Mouse (Mus musculus) spleen, embryonic (tissue): Measurements from ENCODE around the gene Srd5a1.
"Not testable (repeated sequence)": the region's sequence is repeated elsewhere in the genome, so short reads cannot be mapped to it uniquely, and the experiment has no call there.

Experiments
- CTCF ChIA-PET: fragments of 350-600 bp; sonication (Branson Sonifier 250); formaldehyde crosslinking; loops from one replicate; lab custom pipeline; 2022; lab: Charles Lee

Gene Srd5a1

DNA sequence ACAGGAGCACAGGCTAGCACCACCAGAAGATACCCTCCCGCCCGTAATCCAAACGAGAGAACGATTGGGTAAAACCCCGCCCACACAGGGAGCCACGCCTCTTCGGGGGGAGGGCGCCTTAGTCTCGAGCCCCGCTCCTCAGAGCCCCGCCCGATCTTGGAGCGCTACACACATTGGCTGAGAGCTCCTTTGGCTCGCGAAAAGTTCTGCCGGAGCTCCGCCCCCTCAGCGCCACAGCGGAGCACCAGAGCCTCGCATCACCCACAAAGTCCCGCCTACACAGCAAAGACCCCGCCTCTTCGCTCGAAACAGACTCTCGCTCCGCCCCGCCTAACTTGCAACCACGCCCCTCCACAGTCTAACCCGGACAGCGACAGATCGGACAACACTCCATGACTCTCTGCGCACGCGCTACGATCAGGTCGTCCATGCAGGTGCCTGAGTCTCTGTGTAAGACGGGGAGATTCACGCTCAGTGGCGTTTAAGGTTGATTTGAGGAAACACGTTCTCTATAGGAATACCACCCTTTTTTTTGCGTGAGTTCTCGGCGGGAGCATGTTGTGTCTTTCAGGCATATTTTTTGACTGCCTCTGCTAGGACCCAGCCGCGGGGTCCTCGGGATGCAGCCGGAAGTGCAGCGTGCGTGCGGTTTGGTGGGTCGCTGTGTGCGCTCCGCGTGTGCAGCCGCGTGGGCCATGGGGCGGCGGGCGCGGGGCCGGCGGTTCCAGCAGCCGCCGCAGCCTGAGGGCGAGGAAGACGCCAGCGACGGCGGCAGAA is at the start of gene Srd5a1:
Gene Srd5a1, minus strand, starts transcription at position 45 of the 777 bp plus-strand sequence.
- CTCF ChIA-PET = no interaction called here

DNA sequence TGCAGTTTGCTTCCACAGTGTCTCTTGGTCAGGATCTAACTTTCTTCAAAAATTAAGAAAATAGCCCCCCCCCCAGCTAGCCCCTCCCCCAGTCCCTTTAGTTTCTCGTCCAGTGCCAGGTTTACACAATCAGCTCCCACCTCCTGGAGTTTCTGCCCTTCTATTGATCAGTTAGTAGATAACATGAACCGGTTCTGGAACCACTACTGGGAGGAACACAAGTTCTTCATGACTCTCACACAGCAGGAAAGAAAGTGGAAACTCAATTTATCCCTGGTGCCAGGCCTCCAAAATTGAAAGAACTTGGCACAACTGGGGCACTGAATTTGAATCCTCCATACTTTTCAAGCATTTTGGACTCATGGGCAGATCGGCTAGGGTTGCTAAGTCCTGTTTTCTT is 43.3 kb upstream of the Srd5a1 start:
- CTCF ChIA-PET = interaction anchor here (0.6 kb wide), 1 partner anchor 651 kb away, joined by 3 read pairs; no protein-coding TSS in a partner anchor

DNA sequence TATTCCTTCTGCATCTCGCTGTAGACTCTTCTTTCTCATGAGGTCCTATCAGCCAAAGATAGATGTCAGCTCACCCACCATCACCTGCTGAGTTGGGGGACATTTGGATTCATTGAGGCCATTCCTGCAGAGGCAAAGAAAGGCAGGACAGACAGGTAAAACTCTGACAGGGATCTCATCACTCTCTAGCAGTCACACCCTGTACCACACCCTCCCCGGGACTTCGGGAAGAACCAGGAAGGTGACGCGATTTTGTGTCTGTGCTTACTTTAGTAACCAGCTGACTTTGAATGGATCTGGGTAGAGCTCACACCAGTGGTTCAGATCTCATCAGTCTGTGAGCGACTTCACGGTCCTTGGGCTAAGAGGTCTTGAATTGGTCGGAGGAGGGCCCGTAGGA is 35.2 kb upstream of the Srd5a1 start:
- CTCF ChIA-PET = no interaction called here

DNA sequence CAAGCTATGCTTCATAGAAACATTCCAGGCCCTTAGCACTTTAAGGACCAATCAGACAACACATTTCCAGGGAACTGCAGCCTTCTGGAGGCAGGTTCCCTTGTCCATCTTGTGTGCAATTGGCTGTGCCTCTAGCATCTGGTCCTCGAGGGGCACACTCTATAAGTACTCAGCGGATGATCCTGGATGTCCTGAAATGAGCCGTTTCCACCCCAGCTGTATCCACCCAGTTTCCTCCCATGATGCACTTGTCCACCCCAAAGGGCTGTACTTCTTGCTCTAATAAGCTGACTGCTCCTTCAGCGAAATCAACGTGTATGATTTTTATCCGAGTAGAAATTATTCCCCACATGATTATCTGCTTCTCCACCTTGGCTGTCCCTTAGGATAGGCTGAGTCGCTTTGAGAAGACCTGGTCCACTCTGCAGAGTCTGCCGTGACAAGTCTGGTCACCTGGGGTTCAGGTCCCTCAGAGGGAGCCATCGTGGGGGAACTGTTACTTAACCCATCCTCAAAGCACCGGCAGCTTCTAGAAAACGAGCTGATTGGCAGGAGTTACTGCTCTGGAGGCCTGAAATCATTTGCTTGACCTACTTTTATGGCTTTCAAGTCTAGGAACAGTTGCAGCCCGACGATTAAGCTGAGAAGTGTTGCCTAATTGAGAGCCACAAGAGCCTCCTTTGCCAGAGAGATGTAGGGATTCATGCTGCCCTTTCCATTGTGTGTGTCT is 34.6 kb upstream of the Srd5a1 start:
- CTCF ChIA-PET = no interaction called here

DNA sequence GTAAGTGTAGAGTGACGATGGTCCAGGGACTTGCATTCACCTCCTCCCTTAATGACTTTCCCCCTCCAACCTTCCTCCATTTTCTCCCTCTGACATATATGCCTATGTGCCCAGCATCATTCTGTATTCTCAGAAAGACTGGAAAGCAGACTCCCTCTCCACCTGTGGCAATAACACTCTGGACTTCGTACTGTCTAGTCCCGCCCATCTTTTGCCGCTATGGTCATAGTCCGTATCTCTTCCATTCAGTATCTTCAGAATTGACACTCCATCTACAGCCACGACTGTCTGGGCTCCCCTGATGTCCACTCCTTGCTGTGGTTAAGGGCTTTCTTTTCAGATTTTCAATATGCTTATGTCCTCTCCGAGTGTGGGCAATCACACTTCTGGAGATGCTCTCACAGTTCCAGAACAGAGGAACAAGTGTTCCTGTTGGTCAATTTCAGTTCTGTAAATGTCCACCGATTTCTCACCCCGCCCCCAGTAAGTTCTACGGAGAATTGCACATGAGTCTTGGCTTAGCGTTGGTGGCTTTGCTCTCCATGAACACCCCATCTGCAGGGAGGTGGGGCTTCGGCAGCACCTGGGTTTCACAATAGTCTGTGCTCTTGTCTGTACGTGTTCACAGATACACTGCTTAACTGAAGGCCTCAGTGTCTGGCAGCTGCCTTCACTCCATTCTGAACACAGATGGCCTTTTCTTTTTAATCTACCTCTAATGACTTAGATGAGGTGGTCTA is 33.4 kb upstream of the Srd5a1 start:
- CTCF ChIA-PET = no interaction called here

DNA sequence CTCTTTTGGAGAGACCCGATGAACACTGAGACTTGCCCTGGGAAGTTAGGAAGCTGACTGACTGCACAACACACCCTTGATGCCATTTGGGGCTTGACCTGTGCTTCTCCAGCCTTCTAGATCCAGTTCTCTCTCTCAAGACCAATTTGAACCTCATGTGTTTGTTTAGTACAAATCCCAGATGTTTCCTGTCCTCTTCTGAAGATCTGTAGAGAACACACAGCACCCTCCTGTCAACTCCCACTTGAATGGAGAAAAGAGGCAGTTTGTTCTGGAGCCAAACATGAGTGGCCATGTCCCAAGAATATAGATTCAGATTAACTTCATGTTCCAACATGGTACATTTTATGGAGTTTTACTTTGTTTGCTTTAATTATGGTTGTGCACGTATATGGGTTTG is 32.7 kb upstream of the Srd5a1 start:
- CTCF ChIA-PET = no interaction called here

DNA sequence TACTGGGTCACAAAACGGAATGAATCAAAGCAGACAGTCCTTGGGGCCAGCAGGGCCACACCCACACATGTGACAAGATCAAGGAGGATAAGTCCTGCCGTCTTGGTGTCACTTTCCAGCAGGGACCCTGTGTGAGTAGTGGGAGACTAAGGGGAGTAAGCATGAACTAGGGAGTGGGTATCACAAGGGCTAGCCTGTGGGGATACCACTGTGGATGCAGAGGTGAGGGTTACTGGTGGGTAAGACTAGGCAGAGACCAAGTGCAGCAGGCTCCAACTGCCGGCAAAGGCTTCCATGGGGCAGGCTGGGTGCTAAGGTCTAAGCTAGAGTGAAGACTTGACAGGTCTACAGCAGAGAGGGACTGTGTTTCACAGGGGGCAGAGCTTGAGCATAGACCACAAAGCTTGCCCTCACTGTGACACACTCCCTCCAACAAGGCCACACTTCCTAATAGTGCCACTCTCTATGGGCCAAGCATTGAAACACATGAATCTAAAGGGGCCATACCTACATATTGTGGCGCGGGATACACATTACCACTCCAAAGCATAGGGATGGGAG is 31.5 kb upstream of the Srd5a1 start:
- CTCF ChIA-PET = no interaction called here

DNA sequence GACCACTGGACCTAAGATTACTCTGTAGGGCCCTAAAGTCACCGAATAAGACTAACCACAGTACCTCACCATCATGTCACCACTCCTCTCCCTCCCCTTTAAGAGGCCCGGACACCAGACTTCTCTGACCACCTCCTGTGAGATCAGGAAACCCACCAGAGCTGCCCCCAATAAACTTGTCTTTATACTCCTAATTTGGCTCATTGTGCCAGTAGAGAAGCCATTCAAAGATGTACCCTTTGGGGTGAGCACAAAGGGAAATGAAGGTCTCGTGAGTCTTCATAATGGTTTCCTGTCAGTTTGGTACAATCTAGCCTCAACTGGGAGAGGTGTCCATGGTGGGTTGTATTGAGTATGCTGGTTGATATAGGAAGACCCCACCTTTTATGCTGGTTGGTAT is 29.8 kb upstream of the Srd5a1 start:
- CTCF ChIA-PET = no interaction called here

DNA sequence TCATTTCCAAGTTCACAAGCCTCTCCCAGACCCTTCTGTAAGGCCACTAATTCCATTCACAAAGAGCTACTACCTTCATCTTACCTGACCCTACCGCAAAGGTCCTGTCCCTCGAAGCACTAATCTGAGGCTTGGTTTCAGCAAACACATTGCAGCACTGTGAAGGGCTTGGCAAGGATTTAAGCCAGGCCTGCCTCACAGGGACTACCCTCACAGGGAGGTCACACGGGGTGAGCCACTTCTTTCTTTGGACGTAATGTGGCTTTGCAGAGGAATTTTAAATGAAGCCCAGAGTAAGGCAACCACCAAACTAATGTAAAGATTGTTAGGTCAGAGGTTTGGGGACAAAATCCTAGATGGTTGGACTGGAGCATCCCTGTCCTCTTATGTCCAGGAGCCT is 29.3 kb upstream of the Srd5a1 start:
- CTCF ChIA-PET = no interaction called here

DNA sequence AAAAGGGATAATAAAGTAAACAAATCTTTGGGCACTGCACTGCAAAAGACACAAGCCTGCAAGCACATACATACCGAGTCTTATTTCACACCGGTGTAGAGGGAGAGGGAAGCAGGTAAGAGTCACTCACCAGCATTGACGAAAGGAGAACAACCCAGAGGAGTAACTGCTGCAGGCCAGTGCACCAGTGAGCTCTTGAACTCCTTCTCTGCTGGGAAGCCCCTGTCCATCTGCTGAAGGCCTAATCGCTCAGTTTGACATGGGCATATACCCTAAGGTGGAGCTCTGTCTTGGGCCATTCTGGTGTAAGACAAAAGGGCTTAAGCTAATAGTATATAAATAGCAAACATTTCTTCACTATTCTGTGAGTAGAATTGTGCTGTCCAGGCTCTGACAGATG is 28.9 kb upstream of the Srd5a1 start:
- CTCF ChIA-PET = no interaction called here

DNA sequence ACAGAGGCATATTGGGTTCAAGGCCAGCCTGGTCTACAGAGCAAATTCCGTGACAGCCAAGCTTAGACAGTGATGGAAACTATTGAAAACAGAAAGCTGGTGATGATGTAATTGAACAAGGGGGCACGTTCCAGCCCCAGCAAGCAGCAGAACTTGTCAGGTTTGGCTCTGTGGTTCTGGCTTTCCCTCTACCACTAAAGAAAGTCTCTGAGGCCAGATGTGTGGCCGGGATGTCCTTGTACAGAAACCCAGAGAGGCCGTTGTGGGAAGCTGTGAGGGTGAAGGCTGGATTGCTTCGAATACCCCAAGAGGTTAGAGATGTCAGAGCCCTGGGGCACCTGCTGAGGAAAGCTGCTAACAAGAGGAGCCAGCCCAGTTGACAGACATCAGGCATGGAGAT is 28.0 kb upstream of the Srd5a1 start:
- CTCF ChIA-PET = no interaction called here

DNA sequence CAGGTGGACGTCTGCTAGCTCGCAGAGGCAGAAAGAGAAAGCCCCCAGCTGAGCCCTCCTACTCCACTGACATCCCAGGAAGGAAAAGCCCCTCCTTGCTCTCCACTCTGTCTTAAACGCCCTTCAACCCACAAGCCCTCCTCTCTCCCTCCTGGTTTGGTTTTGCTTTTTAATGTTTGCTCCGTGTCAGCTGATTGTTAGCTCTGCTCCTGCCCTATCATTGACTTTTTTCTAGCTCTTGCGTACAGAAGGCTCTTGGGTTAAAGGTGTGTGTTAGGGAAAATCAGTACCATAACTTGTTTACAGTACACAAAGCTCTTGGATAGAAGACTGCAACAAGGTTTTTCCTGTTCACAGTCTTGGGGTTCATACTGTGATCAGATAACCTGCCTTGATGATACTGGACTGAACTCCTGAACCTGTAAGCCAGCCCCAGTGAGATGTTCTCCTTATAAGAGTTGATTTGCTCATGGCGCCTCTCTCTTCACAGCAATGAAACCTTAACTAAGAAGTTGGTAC is 26.9 kb upstream of the Srd5a1 start:
- CTCF ChIA-PET = no interaction called here

DNA sequence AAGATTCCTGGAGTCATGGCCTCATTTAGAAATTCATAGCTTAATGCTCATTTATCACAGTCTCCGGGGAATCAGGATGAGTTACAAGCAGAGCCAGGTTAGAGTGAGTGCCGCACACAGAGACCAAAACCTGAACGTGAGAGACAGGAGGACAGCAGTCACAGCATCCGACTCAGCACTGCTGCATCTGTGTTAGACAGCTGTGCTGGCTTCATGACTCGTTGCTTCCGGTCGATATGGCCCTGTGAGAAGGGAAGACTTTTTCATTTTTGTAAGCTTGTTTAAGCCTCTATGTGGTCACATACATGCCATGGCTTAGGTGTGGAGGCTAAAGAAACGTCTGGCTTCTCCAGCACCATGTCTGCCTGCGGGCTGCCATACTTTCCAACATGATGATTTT is 26.4 kb upstream of the Srd5a1 start:
- CTCF ChIA-PET = no interaction called here

DNA sequence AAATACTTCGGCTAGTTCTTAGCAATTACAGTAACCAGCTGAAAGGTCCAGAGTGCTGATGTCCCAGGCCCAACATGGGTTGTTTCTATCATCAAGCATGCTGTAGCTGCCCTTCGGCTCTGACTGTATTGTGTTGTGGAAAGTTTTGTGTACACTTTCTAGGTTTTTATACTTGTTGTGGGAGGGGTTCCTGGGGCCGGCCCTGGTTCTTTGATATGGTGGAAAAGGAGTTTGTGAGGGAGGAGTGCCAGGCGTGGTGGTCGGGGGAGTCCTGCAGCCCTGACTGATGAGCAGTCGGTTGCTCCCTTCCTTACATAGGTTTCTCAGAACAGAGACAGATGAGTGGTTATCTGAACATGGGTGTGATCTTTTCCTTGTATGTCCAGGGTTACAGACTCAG is 25.6 kb upstream of the Srd5a1 start:
- CTCF ChIA-PET = no interaction called here

DNA sequence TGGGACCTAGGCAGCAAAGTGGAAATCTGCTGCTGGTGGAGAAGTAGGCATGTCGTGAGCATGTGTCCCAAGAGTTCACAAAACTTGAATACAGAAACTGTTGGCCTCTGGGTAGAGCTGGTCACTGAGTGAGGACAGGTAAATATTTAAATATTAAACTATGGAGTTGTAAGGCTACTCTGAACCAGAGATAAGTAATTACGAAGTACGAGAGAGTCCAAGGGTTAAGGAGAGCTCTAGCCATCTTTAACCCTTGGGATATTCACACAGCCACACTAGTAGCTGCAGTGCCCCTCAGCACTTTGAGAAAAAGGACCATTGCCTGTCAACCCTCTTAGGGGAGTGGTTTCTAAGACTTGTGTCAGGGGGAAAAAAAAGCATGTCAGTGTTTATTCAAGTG is 25.1 kb upstream of the Srd5a1 start:
- CTCF ChIA-PET = no interaction called here

DNA sequence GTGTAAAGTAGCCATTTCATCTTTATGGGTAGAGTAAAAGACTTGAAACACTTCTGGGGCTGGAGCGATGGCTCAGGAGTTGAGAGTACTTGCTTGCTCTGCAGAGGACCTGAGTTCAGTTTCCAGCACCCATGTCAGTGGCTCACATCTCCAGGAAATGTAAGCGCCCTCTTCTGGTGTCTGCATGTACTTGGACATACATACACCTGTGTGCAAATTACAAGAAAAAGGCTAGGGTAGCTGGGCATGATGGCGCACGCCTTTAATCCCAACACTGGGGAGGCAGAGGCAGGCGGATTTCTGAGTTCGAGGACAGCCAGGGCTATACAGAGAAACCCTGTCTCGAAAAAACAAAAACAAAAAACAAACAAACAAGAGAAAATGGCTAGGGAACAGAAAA is 24.6 kb upstream of the Srd5a1 start:
- CTCF ChIA-PET = not testable (repeated sequence)

DNA sequence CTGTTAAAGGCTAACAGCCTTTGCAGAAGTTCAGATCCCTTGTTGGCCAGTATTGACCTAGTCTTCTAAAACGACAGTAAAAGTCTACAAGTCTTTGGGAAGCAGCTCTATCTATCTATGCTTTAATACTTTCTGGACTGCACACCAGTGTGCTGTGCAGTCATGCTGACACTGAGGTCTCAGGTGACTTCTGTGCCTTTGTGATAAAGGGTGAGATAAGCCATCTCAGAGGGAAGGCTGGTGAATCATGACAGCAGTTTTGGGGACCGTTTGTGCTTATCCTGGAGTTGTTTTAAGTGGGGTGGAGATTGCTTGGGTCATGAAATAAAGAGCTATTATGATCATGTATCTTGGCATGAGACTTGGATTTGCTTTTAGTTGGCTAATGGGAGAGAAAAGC is 22.7 kb upstream of the Srd5a1 start:
- CTCF ChIA-PET = no interaction called here

DNA sequence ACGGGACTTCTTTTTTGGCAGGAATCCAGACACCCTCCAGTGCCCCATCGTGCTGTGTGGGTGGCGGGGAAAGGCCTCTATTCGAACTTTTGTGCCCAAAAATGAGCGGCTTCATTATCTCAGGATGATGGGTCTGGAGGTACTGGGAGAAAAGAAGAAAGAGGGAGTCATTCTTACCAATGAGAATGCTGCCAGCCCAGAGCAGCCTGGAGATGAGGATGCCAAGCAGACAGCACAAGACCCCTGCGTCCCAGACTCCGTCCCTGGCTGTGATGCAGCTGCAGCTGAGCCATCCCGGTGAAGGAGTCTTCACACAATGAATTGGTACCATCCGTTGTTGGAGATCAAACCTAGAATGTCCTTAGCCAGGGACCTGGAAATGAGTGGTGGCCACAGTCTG is 22.3 kb upstream of the Srd5a1 start:
- CTCF ChIA-PET = no interaction called here

DNA sequence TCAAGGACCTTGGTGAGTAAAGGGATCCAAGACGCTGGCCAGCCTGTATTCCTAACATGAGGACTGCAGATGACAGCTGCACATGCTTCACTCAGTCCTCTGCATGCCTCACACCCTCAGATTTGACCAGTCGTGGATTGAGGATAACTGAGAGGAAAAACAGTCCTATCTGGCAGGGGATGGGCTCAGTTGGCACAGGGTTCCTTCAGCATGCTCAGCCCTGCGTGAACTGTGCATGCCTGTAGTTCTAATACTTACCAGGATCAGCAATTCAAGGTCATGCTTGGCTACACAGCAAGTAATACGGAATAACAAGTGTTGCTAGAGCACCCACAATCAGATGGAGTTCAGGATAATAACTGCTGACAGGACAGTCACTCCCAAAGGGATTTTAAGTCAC is 20.4 kb upstream of the Srd5a1 start:
- CTCF ChIA-PET = no interaction called here

DNA sequence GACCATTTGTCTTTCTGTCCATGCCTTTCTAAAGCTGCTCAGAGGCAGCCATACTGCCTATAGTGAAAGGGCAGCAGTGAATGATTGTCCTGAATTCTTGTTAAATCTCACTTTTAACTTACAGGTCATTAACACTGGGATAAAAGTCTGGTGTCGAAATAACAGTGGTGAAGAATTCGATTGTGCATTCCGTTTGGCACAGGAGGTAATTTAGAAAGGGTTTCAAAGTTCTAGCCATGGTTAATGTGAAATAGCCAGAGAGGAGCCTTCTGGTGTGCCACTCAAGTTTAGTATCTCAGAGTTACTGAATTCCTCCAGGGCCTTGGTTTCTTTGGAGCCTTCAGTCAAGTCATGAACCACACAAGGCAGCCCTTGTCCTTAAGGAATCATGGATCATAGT is 19.9 kb upstream of the Srd5a1 start:
- CTCF ChIA-PET = no interaction called here

DNA sequence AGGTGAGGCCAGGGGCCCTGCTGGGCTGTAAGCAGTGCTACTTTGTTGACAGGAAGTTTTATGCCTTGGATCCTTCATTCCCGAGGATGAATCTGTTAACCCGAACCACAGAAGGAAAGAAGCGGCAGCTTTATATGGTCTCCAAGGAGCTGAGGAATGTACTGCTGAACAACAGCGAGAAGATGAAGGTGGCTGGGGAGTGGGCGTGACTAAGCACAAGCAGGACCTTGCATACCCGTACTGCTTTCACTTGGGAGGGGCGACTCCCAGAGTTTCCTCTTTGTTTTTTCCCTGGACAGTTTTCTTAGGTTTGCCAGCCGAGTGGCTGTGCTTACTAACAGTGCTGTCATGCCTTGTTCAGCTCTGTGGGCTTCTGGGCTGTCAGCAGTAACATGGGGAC is 19.3 kb upstream of the Srd5a1 start:
- CTCF ChIA-PET = no interaction called here

DNA sequence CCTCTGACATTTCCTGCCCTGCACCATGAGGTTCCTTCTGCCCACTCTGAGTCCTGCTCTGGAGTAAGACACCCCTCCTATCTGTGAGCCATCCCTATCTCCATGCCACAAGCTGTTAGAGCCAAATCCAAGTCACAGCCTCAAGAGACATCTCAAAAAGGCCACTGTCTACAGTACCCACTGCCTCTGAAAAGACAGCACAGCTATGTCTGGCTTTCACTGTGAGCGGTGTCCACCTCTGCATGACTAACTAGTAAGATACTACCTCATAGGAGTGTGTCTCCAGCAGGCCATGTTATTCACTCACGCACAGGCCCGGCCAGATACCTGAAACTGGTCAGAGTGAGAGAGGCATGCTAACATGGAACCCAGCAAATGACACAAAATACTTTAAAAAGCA is 16.7 kb upstream of the Srd5a1 start:
- CTCF ChIA-PET = no interaction called here
